Mouse (Mus musculus) cerebellum, adult 2 months (tissue): ENCODE data around the gene Tbc1d12.

Source experiments
- CTCF ChIP-seq: fragments of 200-500 bp; IDR thresholded peaks from 2 replicates; pipeline ENCODE4 v1.5.1; 2011; ENCODE audit warnings: low read depth, mild to moderate bottlenecking, control low read depth, low read length, moderate library complexity, borderline replicate concordance; ENCODE audit not compliant: insufficient read depth
- POLR2A ChIP-seq: fragments of 200-500 bp; IDR thresholded peaks from 2 replicates; pipeline ENCODE4 v1.6.1; 2011; ENCODE audit warnings: low read length, control low read depth, borderline replicate concordance; ENCODE audit not compliant: insufficient read depth

- TF ChIP-seq POLR2A, result no peak
- no peak for TF ChIP-seq CTCF
Observed at GRCm38 (mm10) chr19:38930252-38930787, 93.9 kb downstream of the Tbc1d12 start.
